Mouse (Mus musculus) limb, embryonic 15.5 days (tissue): ENCODE results near the gene Fmo5. TPM values are rescaled to one million over a fixed set of nuclear protein-coding genes. Genes with fewer than 3 reads are reported as not detected.

Experiments
- ATAC-seq: fragments of 200-750 bp; cut with Nextera tagmentation; 2 replicates; pipeline ENCODE4 v1.8.0; 2017; ENCODE audit warnings: low read depth, moderate TSS enrichment; ENCODE audit not compliant: insufficient number of reproducible peaks, low FRiP score, low TSS enrichment
- H3K27ac ChIP-seq: fragments of 300-500 bp; sonication (generic); 2 replicates; pipeline ENCODE4 v1.5.1; 2015; ENCODE audit warnings: moderate library complexity, mild to moderate bottlenecking, inconsistent platforms
- H3K27me3 ChIP-seq: fragments of 300-500 bp; sonication (generic); 2 replicates; pipeline ENCODE4 v1.6.1; 2015; ENCODE audit warnings: inconsistent platforms
- H3K36me3 ChIP-seq: fragments of 300-500 bp; sonication (generic); 2 replicates; pipeline ENCODE4 v1.6.1; 2015; ENCODE audit warnings: inconsistent platforms
- H3K4me1 ChIP-seq: fragments of 300-500 bp; sonication (generic); 2 replicates; pipeline ENCODE4 v1.6.1; 2015; ENCODE audit warnings: inconsistent platforms
- H3K4me2 ChIP-seq: fragments of 300-500 bp; sonication (generic); 2 replicates; pipeline ENCODE4 v1.6.1; 2015; ENCODE audit warnings: mild to moderate bottlenecking, inconsistent platforms
- H3K4me3 ChIP-seq: fragments of 300-500 bp; sonication (generic); 2 replicates; pipeline ENCODE4 v1.5.1; 2015; ENCODE audit warnings: mild to moderate bottlenecking, inconsistent platforms
- H3K9ac ChIP-seq: fragments of 300-500 bp; sonication (generic); 2 replicates; pipeline ENCODE4 v1.6.1; 2015; ENCODE audit warnings: inconsistent platforms
- H3K9me3 ChIP-seq: fragments of 300-500 bp; sonication (generic); 2 replicates; pipeline ENCODE4 v1.6.1; 2016; ENCODE audit warnings: inconsistent platforms
- WGBS: fragments of 180-500 bp; shearing (Covaris S2); methylation state at CpG from one replicate; pipeline ENCODE4 v1.1.7; 2015; 5-methylcytosine and 5-hydroxymethylcytosine counted together
- polyA plus RNA-seq: library from polyadenylated mRNA; unstranded; fragments of >200 nt; fragmentation: Nextera tagmentation; extraction: Ambion mirVana; gene quantifications from 2 replicates; pipeline ENCODE4 v1.2.1, GENCODE M21; 2015

The Fmo5 gene
- polyA plus RNA-seq, 1 experiment from 2014 or later, result 2.7 TPM

- H3K27ac ChIP-seq, result peak overlapping the region; percentile 27; the same call in 1 of the 2 replicates
- no peaks in the 10 kb centered on the region for H3K9me3 ChIP-seq
- H3K4me2 ChIP-seq, result peak overlapping the region; percentile 14
- ATAC-seq, result peak; percentile 64; the same call in 1 of the 2 replicates
- no peaks in the 10 kb centered on the region for H3K36me3 ChIP-seq
- 12% methylated on average over 16 of the region's 16 CpGs for WGBS
- H3K9ac ChIP-seq, result no peak overlapping the region
- no peak overlapping the region for H3K4me3 ChIP-seq
- H3K27me3 ChIP-seq, result no peaks in the 10 kb centered on the region
- H3K4me1 ChIP-seq, result peaks cover 27% of the 10 kb centered on the region; the same call in 1 of the 2 replicates
These were observed 55.1 kb downstream of the Fmo5 start for GRCm38 (mm10) chr3:97683560-97684195.

- WGBS, result 80% methylated on average over 4 of the region's 4 CpGs
- ATAC-seq, result no peak
These were observed 57.9 kb downstream of the Fmo5 start for GRCm38 (mm10) chr3:97686372-97687117.

GRCm38 (mm10) chr3:97689289-97689688 lies 60.7 kb downstream of the Fmo5 start:
- no peaks in the 10 kb centered on the region for H3K36me3 ChIP-seq
- H3K27me3 ChIP-seq, result no peaks in the 10 kb centered on the region
- ATAC-seq, result no peak
- H3K4me2 ChIP-seq, result no peak overlapping the region
- H3K4me3 ChIP-seq, result no peak overlapping the region
- H3K9me3 ChIP-seq, result no peaks in the 10 kb centered on the region
- H3K27ac ChIP-seq, result no peak overlapping the region
- H3K4me1 ChIP-seq, result 0 out of 2 replicates have a peak, but pooled peaks cover under 1% of the 10 kb centered on the region
- 73% methylated on average over 2 of the region's 2 CpGs for WGBS
- H3K9ac ChIP-seq, result no peak overlapping the region

More at GRCm38 (mm10) chr3:97686372-97687117, 57.9 kb downstream of the Fmo5 start:
- no peak overlapping the region for H3K4me2 ChIP-seq
- no peak overlapping the region for H3K9ac ChIP-seq
- H3K36me3 ChIP-seq, result no peaks in the 10 kb centered on the region
- no peak overlapping the region for H3K4me3 ChIP-seq
- no peak overlapping the region for H3K27ac ChIP-seq
- H3K9me3 ChIP-seq, result no peaks in the 10 kb centered on the region
- H3K4me1 ChIP-seq, result peaks cover 18% of the 10 kb centered on the region; the same call in 1 of the 2 replicates
- no peaks in the 10 kb centered on the region for H3K27me3 ChIP-seq

GRCm38 (mm10) chr3:97690590-97690989 lies 62.0 kb downstream of the Fmo5 start:
- no peaks in the 10 kb centered on the region for H3K27me3 ChIP-seq
- no peaks in the 10 kb centered on the region for H3K36me3 ChIP-seq
- WGBS, result 50% methylated on average over 7 of the region's 7 CpGs
- H3K9me3 ChIP-seq, result no peaks in the 10 kb centered on the region
- no peak overlapping the region for H3K27ac ChIP-seq
- no peak for ATAC-seq
- no peak overlapping the region for H3K4me2 ChIP-seq
- no peak overlapping the region for H3K4me3 ChIP-seq
- H3K4me1 ChIP-seq, result no peaks in the 10 kb centered on the region
- H3K9ac ChIP-seq, result no peak overlapping the region

GRCm38 (mm10) chr3:97691443-97692017 lies 62.9 kb downstream of the Fmo5 start:
- Histone ChIP-seq H3K4me2 (no peak overlapping the region), H3K27ac (no peak overlapping the region), H3K4me1 (no peaks in the 10 kb centered on the region), H3K9me3 (no peaks in the 10 kb centered on the region), H3K4me3 (no peak overlapping the region), H3K27me3 (no peaks in the 10 kb centered on the region), H3K9ac (no peak overlapping the region), H3K36me3 (no peaks in the 10 kb centered on the region)
- ATAC-seq, result no peak
- 71% methylated on average over 12 of the region's 12 CpGs for WGBS

GRCm38 (mm10) chr3:97693806-97694205 lies 65.2 kb downstream of the Fmo5 start:
- no peak overlapping the region for H3K4me2 ChIP-seq
- ATAC-seq, result no peak
- H3K36me3 ChIP-seq, result no peaks in the 10 kb centered on the region
- no peaks in the 10 kb centered on the region for H3K4me1 ChIP-seq
- no peak overlapping the region for H3K9ac ChIP-seq
- no peaks in the 10 kb centered on the region for H3K27me3 ChIP-seq
- WGBS, result 85% methylated on average over 6 of the region's 6 CpGs
- H3K4me3 ChIP-seq, result no peak overlapping the region
- H3K9me3 ChIP-seq, result no peaks in the 10 kb centered on the region
- no peak overlapping the region for H3K27ac ChIP-seq

- H3K4me3 ChIP-seq, result no peak overlapping the region
- H3K9ac ChIP-seq, result no peak overlapping the region
- no peak for ATAC-seq
- no peaks in the 10 kb centered on the region for H3K4me1 ChIP-seq
- no peak overlapping the region for H3K4me2 ChIP-seq
- H3K27ac ChIP-seq, result no peak overlapping the region
- H3K36me3 ChIP-seq, result no peaks in the 10 kb centered on the region
- no peaks in the 10 kb centered on the region for H3K9me3 ChIP-seq
- WGBS, result 81% methylated on average over 9 of the region's 9 CpGs
- no peaks in the 10 kb centered on the region for H3K27me3 ChIP-seq
These were observed 68.3 kb downstream of the Fmo5 start for GRCm38 (mm10) chr3:97696866-97697265.

- no peak for ATAC-seq
- Histone ChIP-seq H3K36me3 (peaks cover 3% of the 10 kb centered on the region; the same call in 1 of the 2 replicates), H3K4me2 (no peak overlapping the region), H3K9ac (no peak overlapping the region), H3K27me3 (no peaks in the 10 kb centered on the region), H3K4me3 (no peak overlapping the region), H3K9me3 (no peaks in the 10 kb centered on the region), H3K4me1 (no peaks in the 10 kb centered on the region), H3K27ac (no peak overlapping the region)
- 70% methylated on average over 9 of the region's 9 CpGs for WGBS
These were observed 68.7 kb downstream of the Fmo5 start for GRCm38 (mm10) chr3:97697291-97697690.

GRCm38 (mm10) chr3:97699061-97699460 lies 70.5 kb downstream of the Fmo5 start:
- no peaks in the 10 kb centered on the region for H3K4me1 ChIP-seq
- H3K36me3 ChIP-seq, result peaks cover 4% of the 10 kb centered on the region; the same call in 1 of the 2 replicates
- no peak for ATAC-seq
- no peak overlapping the region for H3K4me3 ChIP-seq
- H3K27me3 ChIP-seq, result no peaks in the 10 kb centered on the region
- no peak overlapping the region for H3K4me2 ChIP-seq
- 68% methylated on average over 3 of the region's 3 CpGs for WGBS
- H3K9me3 ChIP-seq, result no peaks in the 10 kb centered on the region
- H3K9ac ChIP-seq, result no peak overlapping the region
- no peak overlapping the region for H3K27ac ChIP-seq

GRCm38 (mm10) chr3:97701198-97701597 lies 72.6 kb downstream of the Fmo5 start:
- no peaks in the 10 kb centered on the region for H3K4me1 ChIP-seq
- H3K9me3 ChIP-seq, result no peaks in the 10 kb centered on the region
- H3K9ac ChIP-seq, result no peak overlapping the region
- no peak overlapping the region for H3K4me3 ChIP-seq
- H3K27me3 ChIP-seq, result no peaks in the 10 kb centered on the region
- H3K27ac ChIP-seq, result no peak overlapping the region
- 56% methylated on average over 3 of the region's 3 CpGs for WGBS
- peaks cover 4% of the 10 kb centered on the region; the same call in 1 of the 2 replicates for H3K36me3 ChIP-seq
- H3K4me2 ChIP-seq, result no peak overlapping the region
- ATAC-seq, result no peak

GRCm38 (mm10) chr3:97702448-97703080 lies 74.0 kb downstream of the Fmo5 start:
- no peak for ATAC-seq
- no peak overlapping the region for H3K27ac ChIP-seq
- WGBS, result 88% methylated on average over 11 of the region's 11 CpGs

More at GRCm38 (mm10) chr3:97702448-97703080, 74.0 kb downstream of the Fmo5 start:
- Histone ChIP-seq H3K4me3 (no peak overlapping the region), H3K4me1 (no peaks in the 10 kb centered on the region), H3K9ac (no peak overlapping the region), H3K9me3 (no peaks in the 10 kb centered on the region), H3K36me3 (peaks cover 4% of the 10 kb centered on the region; the same call in 1 of the 2 replicates), H3K4me2 (no peak overlapping the region), H3K27me3 (no peaks in the 10 kb centered on the region)
